Mouse (Mus musculus) liver, postnatal 0 days (tissue): ENCODE results near the gene Gm20696.

Experiments
- CTCF ChIP-seq: sonication (generic); IDR thresholded peaks from 2 replicates; pipeline ENCODE4 v1.5.1; 2016; ENCODE audit warnings: antibody characterized with exemption, low read depth
- EP300 ChIP-seq: IDR thresholded peaks from 2 replicates; pipeline ENCODE4 v1.6.1; 2016; ENCODE audit warnings: antibody characterized with exemption, low read depth, mild to moderate bottlenecking

- peak; percentile 70 for TF ChIP-seq CTCF
- no peak for TF ChIP-seq EP300
These were observed 281.5 kb downstream of the Gm20696 start for GRCm38 (mm10) chr6:99385059-99385604.
